Mouse (Mus musculus) megakaryocyte, embryonic 14.5 days (primary cell): ENCODE measurements around the gene Kif14. TPM values are rescaled to one million over a fixed set of nuclear protein-coding genes. Genes with fewer than 3 reads are reported as not detected.

Source experiments
- H3K27me3 ChIP-seq: replicated peaks from 2 replicates; pipeline ENCODE3; 2012; ENCODE audit warnings: inconsistent platforms
- H3K36me3 ChIP-seq: replicated peaks from 2 replicates; pipeline ENCODE3; 2012; ENCODE audit warnings: low read length, inconsistent platforms, mixed read lengths
- H3K4me1 ChIP-seq: 2 replicates; pipeline ENCODE4 v1.6.1; 2012; ENCODE audit warnings: inconsistent platforms
- H3K4me3 ChIP-seq: replicated peaks from 2 replicates; pipeline ENCODE3; 2012; ENCODE audit warnings: moderate library complexity, mild to moderate bottlenecking, inconsistent platforms
- H3K9me3 ChIP-seq: 2 replicates; pipeline ENCODE4 v1.6.1; 2012; ENCODE audit warnings: inconsistent platforms
- FLI1 ChIP-seq: IDR thresholded peaks from 2 replicates; pipeline ENCODE4 v1.6.1; 2012; ENCODE audit warnings: low read length, inconsistent platforms, mixed read lengths
- GATA1 ChIP-seq: IDR thresholded peaks from 3 replicates; pipeline ENCODE4 v1.6.1; 2012; ENCODE audit warnings: mixed read lengths, low read length, inconsistent platforms, borderline replicate concordance
- polyA plus RNA-seq: library from polyadenylated mRNA; stranded (reverse); fragments of >175 nt; gene quantifications from 2 replicates; pipeline ENCODE4 v1.2.3, GENCODE M21; 2012; ENCODE audit warnings: low replicate concordance; ENCODE audit not compliant: insufficient read depth

Kif14 gene
- polyA plus RNA-seq, 1 experiment, result 0.32 TPM

DNA sequence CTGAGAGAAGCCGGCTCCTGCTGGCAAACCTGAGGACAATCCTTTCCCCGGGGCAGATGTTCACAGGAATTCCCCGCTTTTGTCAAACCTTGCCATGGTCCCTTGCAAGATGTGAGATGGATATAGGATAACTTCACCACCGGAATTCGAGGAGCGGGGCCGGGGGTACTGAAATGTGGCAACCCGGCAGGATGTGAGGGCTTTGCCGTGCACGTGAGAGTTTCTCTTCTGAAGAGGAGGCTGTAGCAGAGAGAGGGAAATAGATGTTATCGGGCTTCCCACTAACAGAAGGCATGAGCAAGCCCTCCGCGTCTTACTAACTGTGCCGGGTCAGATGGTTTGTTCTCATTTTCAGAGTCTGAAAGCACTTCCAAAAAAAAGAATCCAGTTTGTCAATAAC lies 113.2 kb downstream of the Kif14 start:
- TF ChIP-seq GATA1 (no peak), FLI1 (no peak)
- no peaks in the 10 kb centered on the region for H3K9me3 ChIP-seq
- no peak overlapping the region for H3K4me3 ChIP-seq

DNA sequence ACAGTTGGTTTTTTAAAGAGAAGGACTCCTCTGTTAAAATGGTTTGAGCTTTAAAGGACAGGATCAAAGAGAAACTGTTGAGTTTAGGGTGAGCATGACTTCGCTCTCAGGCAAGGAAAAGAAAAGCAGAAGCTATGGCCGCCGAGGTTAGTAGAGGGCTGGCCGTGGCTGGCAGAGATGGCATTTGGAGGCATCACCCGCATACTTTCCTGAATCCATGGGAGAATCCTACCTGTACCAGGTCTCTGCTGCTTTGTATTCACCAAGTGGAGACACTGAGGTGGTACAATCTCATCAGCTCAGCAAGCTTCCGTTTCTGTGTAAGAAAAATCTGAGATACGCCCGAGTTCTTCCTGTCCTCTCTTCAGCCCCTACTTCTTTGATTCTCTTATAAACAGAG lies 114.1 kb downstream of the Kif14 start:
- H3K27me3 ChIP-seq, result peaks cover 7% of the 10 kb centered on the region
- no peak overlapping the region for H3K4me3 ChIP-seq
- no peaks in the 10 kb centered on the region for H3K36me3 ChIP-seq
- TF ChIP-seq FLI1 (no peak), GATA1 (no peak)
- H3K9me3 ChIP-seq, result no peaks in the 10 kb centered on the region
- peaks cover 15% of the 10 kb centered on the region for H3K4me1 ChIP-seq

More for the DNA sequence above, 113.2 kb downstream of the Kif14 start:
- H3K4me1 ChIP-seq, result peaks cover 15% of the 10 kb centered on the region
- peaks cover 7% of the 10 kb centered on the region for H3K27me3 ChIP-seq
- no peaks in the 10 kb centered on the region for H3K36me3 ChIP-seq

Other genes with a start within 250 kb of the Kif14 start
- gene Inava, start 232.1 kb upstream of the Kif14 start, polyA plus RNA-seq, result not detected in 2 replicates
- gene Gpr25, start 205.5 kb upstream of the Kif14 start, polyA plus RNA-seq, result not detected in 2 replicates
- 0.45 and 0.96 TPM in 2 replicates for gene Camsap2, start 120.2 kb upstream of the Kif14 start, polyA plus RNA-seq
- 0.88 TPM in 1 of 2 replicates, not detected in the other for gene Ddx59, start 51.1 kb upstream of the Kif14 start, polyA plus RNA-seq
- 2.6 and 2.9 TPM in 2 replicates for gene Zfp281, start 158.6 kb downstream of the Kif14 start, polyA plus RNA-seq